Mouse (Mus musculus): Measurements from ENCODE around the gene BC048671. TPM values are rescaled to one million over a fixed set of nuclear protein-coding genes. Genes with fewer than 3 reads are reported as not detected.

BC048671 gene
- total and polyA plus RNA-seq, 3 experiments = not detected

DNA sequence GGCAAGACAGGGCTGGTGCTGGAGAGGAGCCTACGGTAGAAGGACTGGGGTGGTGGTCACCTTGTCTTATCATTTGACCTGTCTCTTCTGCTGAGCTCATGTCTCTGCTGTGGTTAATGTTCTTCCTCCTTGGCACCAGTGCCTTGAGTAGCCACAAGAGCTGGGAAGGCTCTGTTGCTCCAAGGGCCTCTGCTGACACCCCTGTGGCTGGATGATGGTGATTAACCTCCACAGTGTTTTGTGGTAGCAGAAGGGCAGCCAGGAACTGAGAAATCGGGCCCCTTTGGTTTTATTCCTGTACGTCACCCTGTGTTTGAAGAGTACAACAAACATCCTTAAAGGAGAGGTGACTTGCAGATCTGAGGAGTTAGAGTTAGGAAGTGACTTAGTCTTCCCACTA, 33.2 kb downstream of the BC048671 start:
- H3K4me3 ChIP-seq (replicated peaks in 1 of 3; ENCODE audit: low read depth in 2 of 3, low read length in 2 of 3, poor library complexity in 1 of 3) = no peak overlapping the region
- no peaks in the 10 kb centered on the region for H3K4me1 ChIP-seq (ENCODE audit: control insufficient read depth in 1 of 2, insufficient read depth in 2 of 2)
- H3K27ac ChIP-seq (ENCODE audit: insufficient read depth, low read depth) = no peak overlapping the region
- H3K4me2 ChIP-seq (ENCODE audit: insufficient read depth, low read depth, poor library complexity, severe bottlenecking) = no peak overlapping the region
- in situ Hi-C loops (cut with MboI; ENCODE audit: low pct_ligation_motif_present, low pct_unique_long_range_greater_than_20kb, low sequenced_read_pairs) = no loop called here
- H3K9me3 ChIP-seq (replicated peaks; ENCODE audit: low read length) = no peaks in the 10 kb centered on the region
- no peak for DNase-seq (ENCODE audit: extremely low read depth)
- TF ChIP-seq SIN3A (IDR thresholded peaks at IDR 0.05; ENCODE audit: low read length) (no peak), UBTF (IDR thresholded peaks at IDR 0.05; ENCODE audit: low read depth, low read length) (no peak), TCF12 (IDR thresholded peaks at IDR 0.05; ENCODE audit: low read depth, low read length) (no peak), MYC (IDR thresholded peaks at IDR 0.05; ENCODE audit: low read depth, low read length) (no peak), ETS1 (conservative IDR thresholded peaks at IDR 0.05; ENCODE audit: low read depth, low read length) (no peak), RCOR1 (conservative IDR thresholded peaks at IDR 0.05; ENCODE audit: low read depth, low read length) (no peak), ZMIZ1 (IDR thresholded peaks at IDR 0.05; ENCODE audit: low read depth, low read length) (no peak), IRF4 (IDR thresholded peaks at IDR 0.05; ENCODE audit: low read depth, low read length) (no peak), BHLHE40 (IDR thresholded peaks at IDR 0.05; ENCODE audit: low read depth, low read length) (no peak), PAX5 (IDR thresholded peaks at IDR 0.05; ENCODE audit: low read length) (no peak), CHD1 (IDR thresholded peaks at IDR 0.05; ENCODE audit: low read depth, low read length) (no peak), JUN (IDR thresholded peaks at IDR 0.05; ENCODE audit: insufficient read depth, low read depth, low read length) (no peak), CHD2 (IDR thresholded peaks at IDR 0.05; ENCODE audit: low read length) (no peak), TBP (conservative IDR thresholded peaks at IDR 0.05; ENCODE audit: low read depth, low read length) (no peak), USF2 (conservative IDR thresholded peaks at IDR 0.05; ENCODE audit: low read depth, low read length) (no peak), KAT2A (IDR thresholded peaks at IDR 0.05; ENCODE audit: insufficient replicate concordance, low read length) (no peak)
- H3K9ac ChIP-seq (ENCODE audit: insufficient read depth, low read depth) = no peak overlapping the region
- dilution Hi-C loops (cut with MboI; ENCODE audit: extremely low pct_ligation_motif_present, extremely low pct_unique_long_range_greater_than_20kb, low sequenced_read_pairs) = no loop called here
- H3K79me2 ChIP-seq (replicated peaks; ENCODE audit: control insufficient read depth, extremely low read depth, insufficient read depth, poor library complexity, severe bottlenecking) = no peaks in the 10 kb centered on the region
- no peaks in the 10 kb centered on the region for H3K36me3 ChIP-seq (replicated peaks in 1 of 2; ENCODE audit: control insufficient read depth in 1 of 2, insufficient read depth in 1 of 2, low read length in 1 of 2)
- peaks cover 36% of the 10 kb centered on the region for H3K27me3 ChIP-seq (replicated peaks)

DNA sequence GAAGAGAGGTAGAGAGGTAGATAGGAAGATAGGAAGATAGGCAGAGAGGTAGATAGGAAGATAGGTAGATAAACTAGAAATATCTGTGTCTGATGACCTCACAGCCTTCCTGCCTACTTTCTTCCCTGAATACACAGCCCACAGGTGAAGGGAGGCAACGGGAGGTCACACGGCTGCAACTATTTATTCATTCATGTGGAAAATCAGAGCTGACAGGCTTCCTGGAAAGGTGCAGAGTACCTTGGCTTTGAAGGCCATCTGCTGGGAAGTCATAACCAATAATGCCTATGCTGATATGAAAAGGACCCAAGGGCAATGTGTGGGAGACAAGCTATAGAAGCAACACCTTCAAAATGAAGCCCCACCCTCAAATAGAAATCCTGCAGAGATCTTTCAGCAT, 41.3 kb downstream of the BC048671 start:
- dilution Hi-C loops (cut with MboI; ENCODE audit: extremely low pct_ligation_motif_present, extremely low pct_unique_long_range_greater_than_20kb, low sequenced_read_pairs) = no loop called here

More for the DNA sequence above, 41.3 kb downstream of the BC048671 start:
- H3K9ac ChIP-seq (ENCODE audit: insufficient read depth, low read depth) = no peak overlapping the region
- no peak overlapping the region for H3K4me2 ChIP-seq (ENCODE audit: insufficient read depth, low read depth, poor library complexity, severe bottlenecking)
- no peak overlapping the region for H3K4me3 ChIP-seq (replicated peaks in 1 of 3; ENCODE audit: low read depth in 2 of 3, low read length in 2 of 3, poor library complexity in 1 of 3)
- in situ Hi-C loops (cut with MboI; ENCODE audit: low pct_ligation_motif_present, low pct_unique_long_range_greater_than_20kb, low sequenced_read_pairs) = no loop called here
- H3K27ac ChIP-seq (ENCODE audit: insufficient read depth, low read depth) = no peak overlapping the region
- no peak for TF ChIP-seq NRF1 (IDR thresholded peaks at IDR 0.05; ENCODE audit: low read depth, low read length)
- TF ChIP-seq ZNF384 (IDR thresholded peaks at IDR 0.05; ENCODE audit: low read depth, low read length) = no peak
- TF ChIP-seq MYC (IDR thresholded peaks at IDR 0.05; ENCODE audit: low read depth, low read length) = no peak
- TF ChIP-seq CTCF (conservative IDR thresholded peaks at IDR 0.05 in 1 of 2, IDR thresholded peaks at IDR 0.05 in 1 of 2; ENCODE audit: low read depth in 2 of 2, low read length in 2 of 2) = no peak
- no peak for TF ChIP-seq CHD1 (IDR thresholded peaks at IDR 0.05; ENCODE audit: low read depth, low read length)
- TF ChIP-seq USF2 (conservative IDR thresholded peaks at IDR 0.05; ENCODE audit: low read depth, low read length) = no peak
- TF ChIP-seq KAT2A (IDR thresholded peaks at IDR 0.05; ENCODE audit: insufficient replicate concordance, low read length) = no peak
- no peak for TF ChIP-seq MAZ (IDR thresholded peaks at IDR 0.05; ENCODE audit: low read depth, low read length)
- no peak for TF ChIP-seq SIN3A (IDR thresholded peaks at IDR 0.05; ENCODE audit: low read length)
- no peak for TF ChIP-seq ZKSCAN1 (IDR thresholded peaks at IDR 0.05; ENCODE audit: borderline replicate concordance, low read depth, low read length)
- no peak for TF ChIP-seq CHD2 (IDR thresholded peaks at IDR 0.05; ENCODE audit: low read length)
- no peak for TF ChIP-seq ELF1 (IDR thresholded peaks at IDR 0.05; ENCODE audit: low read depth, low read length)
- TF ChIP-seq PAX5 (IDR thresholded peaks at IDR 0.05; ENCODE audit: low read length) = no peak
- no peak for TF ChIP-seq RCOR1 (conservative IDR thresholded peaks at IDR 0.05; ENCODE audit: low read depth, low read length)
- no peak for TF ChIP-seq UBTF (IDR thresholded peaks at IDR 0.05; ENCODE audit: low read depth, low read length)
- no peak for TF ChIP-seq POLR2AphosphoS2 (IDR thresholded peaks at IDR 0.05; ENCODE audit: low read depth, low read length)
- no peak for TF ChIP-seq HCFC1 (IDR thresholded peaks at IDR 0.05; ENCODE audit: low read depth, low read length)
- no peak for TF ChIP-seq JUND (conservative IDR thresholded peaks at IDR 0.05; ENCODE audit: low read depth, low read length)
- TF ChIP-seq MEF2A (IDR thresholded peaks at IDR 0.05; ENCODE audit: borderline replicate concordance, low read depth, low read length) = no peak
- TF ChIP-seq POLR2A (IDR thresholded peaks at IDR 0.05; ENCODE audit: low read depth, low read length) = no peak
- no peaks in the 10 kb centered on the region for H3K9me3 ChIP-seq (replicated peaks; ENCODE audit: low read length)
- no peaks in the 10 kb centered on the region for H3K4me1 ChIP-seq (ENCODE audit: control insufficient read depth in 1 of 2, insufficient read depth in 2 of 2)
- no peaks in the 10 kb centered on the region for H3K36me3 ChIP-seq (replicated peaks in 1 of 2; ENCODE audit: control insufficient read depth in 1 of 2, insufficient read depth in 1 of 2, low read length in 1 of 2)
- H3K79me2 ChIP-seq (replicated peaks; ENCODE audit: control insufficient read depth, extremely low read depth, insufficient read depth, poor library complexity, severe bottlenecking) = no peaks in the 10 kb centered on the region
- DNase-seq (ENCODE audit: extremely low read depth) = no peak
- peaks cover 72% of the 10 kb centered on the region for H3K27me3 ChIP-seq (replicated peaks)

Data from CH12.LX (cell line).